Mouse (Mus musculus): ENCODE measurements at regions not wholly inside any gene's neighbourhood (a gene's known extent, or its start where the extent isn't known, plus 50 kb on each side); places are given as distances from the start of the nearest gene placed in this dataset.

GRCm38 (mm10) chr7:117759506-117759905 is 356.5 kb downstream of the Rps15a start:
- Histone ChIP-seq H3K4me3 (no peak overlapping the region), H3K27ac (no peak overlapping the region)
- no peak for TF ChIP-seq CTCF (IDR thresholded peaks at IDR 0.05)
- DNase-seq (ENCODE audit: extremely low spot score in 1 of 2, low spot score in 2 of 2) = no peak
- intact Hi-C loops (cut with DNase I) = no loop called here

- TF ChIP-seq CTCF (IDR thresholded peaks at IDR 0.05) = no peak
- no peak for DNase-seq (ENCODE audit: extremely low spot score in 1 of 2, low spot score in 2 of 2)
- intact Hi-C loops (cut with DNase I) = no loop called here
- Histone ChIP-seq H3K27ac (no peak overlapping the region), H3K4me3 (no peak overlapping the region)
Observed at GRCm38 (mm10) chr7:117757033-117757432, 359.0 kb downstream of the Rps15a start.

- DNase-seq (ENCODE audit: extremely low spot score in 1 of 2, low spot score in 2 of 2) = no peak
- no peak for TF ChIP-seq CTCF (IDR thresholded peaks at IDR 0.05)
- intact Hi-C loops (cut with DNase I) = no loop called here
- no peak overlapping the region for H3K27ac ChIP-seq
- no peak overlapping the region for H3K4me3 ChIP-seq
Observed at GRCm38 (mm10) chr7:117755830-117756229, 360.2 kb downstream of the Rps15a start.

- intact Hi-C loops (cut with DNase I) = no loop called here
- no peak for TF ChIP-seq CTCF (IDR thresholded peaks at IDR 0.05)
- Histone ChIP-seq H3K4me3 (no peak overlapping the region), H3K27ac (no peak overlapping the region)
- DNase-seq (ENCODE audit: extremely low spot score in 1 of 2, low spot score in 2 of 2) = peak; percentile 25 to 32
Observed at GRCm38 (mm10) chr7:117753296-117753695, 362.7 kb downstream of the Rps15a start.

GRCm38 (mm10) chr7:117752302-117753185 is 363.4 kb downstream of the Rps15a start:
- intact Hi-C loops (cut with DNase I) = no loop called here
- Histone ChIP-seq H3K4me3 (no peak overlapping the region), H3K27ac (no peak overlapping the region)
- no peak for TF ChIP-seq CTCF (IDR thresholded peaks at IDR 0.05)
- no peak for DNase-seq (ENCODE audit: extremely low spot score in 1 of 2, low spot score in 2 of 2)

GRCm38 (mm10) chr7:117747991-117748390 is 367.2 kb downstream of the Xylt1 start:
- no peak overlapping the region for H3K27ac ChIP-seq
- no peak overlapping the region for H3K4me3 ChIP-seq
- no peak for TF ChIP-seq CTCF (IDR thresholded peaks at IDR 0.05)
- DNase-seq (ENCODE audit: extremely low spot score in 1 of 2, low spot score in 2 of 2) = no peak
- intact Hi-C loops (cut with DNase I) = no loop called here

GRCm38 (mm10) chr7:117746393-117746792 is 365.6 kb downstream of the Xylt1 start:
- intact Hi-C loops (cut with DNase I) = no loop called here
- TF ChIP-seq CTCF (IDR thresholded peaks at IDR 0.05) = no peak

GRCm38 (mm10) chr7:117739706-117740105 is 358.9 kb downstream of the Xylt1 start:
- Histone ChIP-seq H3K4me3 (no peak overlapping the region), H3K27ac (no peak overlapping the region)
- no peak for TF ChIP-seq CTCF (IDR thresholded peaks at IDR 0.05)
- DNase-seq (ENCODE audit: extremely low spot score in 1 of 2, low spot score in 2 of 2) = no peak
- intact Hi-C loops (cut with DNase I) = no loop called here

More at GRCm38 (mm10) chr7:117746393-117746792, 365.6 kb downstream of the Xylt1 start:
- no peak overlapping the region for H3K4me3 ChIP-seq
- DNase-seq (ENCODE audit: extremely low spot score in 1 of 2, low spot score in 2 of 2) = no peak
- no peak overlapping the region for H3K27ac ChIP-seq

GRCm38 (mm10) chr7:117735699-117736020 is 354.9 kb downstream of the Xylt1 start:
- intact Hi-C loops (cut with DNase I) = no loop called here
- no peak overlapping the region for H3K27ac ChIP-seq
- TF ChIP-seq CTCF (IDR thresholded peaks at IDR 0.05) = no peak
- no peak overlapping the region for H3K4me3 ChIP-seq
- DNase-seq (ENCODE audit: extremely low spot score in 1 of 2, low spot score in 2 of 2) = no peak

GRCm38 (mm10) chr7:117734994-117735698 is 354.4 kb downstream of the Xylt1 start:
- no peak for TF ChIP-seq CTCF (IDR thresholded peaks at IDR 0.05)
- no peak for DNase-seq (ENCODE audit: extremely low spot score in 1 of 2, low spot score in 2 of 2)
- intact Hi-C loops (cut with DNase I) = no loop called here
- no peak overlapping the region for H3K27ac ChIP-seq
- no peak overlapping the region for H3K4me3 ChIP-seq

GRCm38 (mm10) chr7:117729067-117729466 is 348.3 kb downstream of the Xylt1 start:
- Histone ChIP-seq H3K27ac (no peak overlapping the region), H3K4me3 (no peak overlapping the region)
- intact Hi-C loops (cut with DNase I) = no loop called here
- no peak for DNase-seq (ENCODE audit: extremely low spot score in 1 of 2, low spot score in 2 of 2)
- peak; percentile 9 for TF ChIP-seq CTCF (IDR thresholded peaks at IDR 0.05)

Small RNA genes lying in the stretch of these regions (microRNA-seq; reads per million reads assigned to microRNA genes)
- gene Gm24063 = 0 reads per million in 2 experiments

Data from left cerebral cortex, adult 2 months (tissue).